Mouse (Mus musculus) erythroblast, embryonic 14.5 days (primary cell): ENCODE data around the gene Rnf208.

Source experiments
- GATA1 ChIP-seq: IDR thresholded peaks from 2 replicates; pipeline ENCODE4 v1.6.1; 2012; ENCODE audit warnings: low read length, inconsistent platforms, mixed read lengths
- TAL1 ChIP-seq: IDR thresholded peaks from 3 replicates; pipeline ENCODE4 v1.6.1; 2012; ENCODE audit warnings: low read length, inconsistent platforms, mixed read lengths

DNA sequence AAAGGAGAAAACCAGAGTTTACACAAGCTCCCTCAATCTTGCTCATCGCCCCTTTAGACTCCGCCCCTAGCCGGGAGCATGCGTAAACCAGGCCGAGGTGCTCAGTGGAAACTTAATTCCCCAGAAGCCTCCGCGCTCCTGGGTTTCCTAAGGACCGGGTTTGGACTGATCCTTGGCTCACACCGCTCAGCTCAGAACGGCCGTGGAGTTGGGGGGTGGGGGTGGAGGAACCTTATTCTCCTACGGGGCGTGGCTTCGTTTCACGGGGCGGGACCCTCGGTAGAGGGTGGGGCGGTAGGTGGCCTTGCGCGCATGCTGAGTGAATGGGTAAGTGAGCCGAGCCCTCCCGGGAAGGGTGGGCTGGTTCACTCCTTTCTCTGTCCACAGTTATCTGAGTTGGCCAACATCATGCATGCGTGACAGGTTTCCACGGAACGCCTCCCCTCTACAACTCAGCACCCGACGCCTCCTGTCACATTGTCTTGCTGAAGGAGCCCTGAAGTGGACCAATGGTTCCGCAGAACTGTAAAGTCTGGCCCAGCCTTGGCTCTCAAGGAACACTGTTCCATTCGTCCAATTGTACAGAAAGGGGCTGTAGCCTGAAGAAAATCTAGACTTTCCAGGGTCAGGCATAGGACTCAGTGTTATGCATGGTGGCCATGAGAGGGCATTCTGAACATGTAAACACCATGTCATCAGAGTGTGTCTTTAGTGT, 1.2 kb upstream of the Rnf208 start:
- TF ChIP-seq GATA1 (no peak), TAL1 (no peak)
